Comparison of ENCODE assay signal across 20 mouse cellular contexts in genomic region chr3:52558765-52559164, GRCm38 (mm10).
DNase-seq lines count a peak whose midpoint lies in the region; ATAC-seq lines count a peak whose summit lies in the region.
"Had no signal": no experiment of that assay in that cellular context is flagged by ENCODE, and none has a peak within 500 bp of the region (broad histone marks: within the 10 kb centered on the region; RNA-seq: fewer than 3 reads in every experiment).

No protein-coding gene starts in this region.

- H3K36me3 ChIP-seq in hindbrain, embryonic 11.5 days (ENCODE audit: control insufficient read depth, insufficient read depth, low read length), result no peaks in the 10 kb centered on the region
- H3K36me3 ChIP-seq in hindbrain, embryonic 15.5 days, result no peaks in the 10 kb centered on the region
- H3K36me3 ChIP-seq in neural tube, embryonic 14.5 days (ENCODE audit: control insufficient read depth, insufficient read depth, low read length), result no peaks in the 10 kb centered on the region
- H3K36me3 ChIP-seq: intestine, embryonic 15.5 days; limb, embryonic 10.5 days; liver, embryonic 12.5 days had no signal

- intact Hi-C loops in left cerebral cortex, postnatal 4 days (cut with DNase I), result no loop called here

- peak; percentile 85 for ATAC-seq in hindbrain, embryonic 11.5 days (ENCODE audit: low FRiP score)
- ATAC-seq in hindbrain, embryonic 15.5 days (ENCODE audit: low FRiP score, low read depth), result peak; percentile 77; the same call in 1 of the 2 replicates
- ATAC-seq in neural tube, embryonic 14.5 days (ENCODE audit: low read depth), result peak; percentile 95
- ATAC-seq: intestine, embryonic 15.5 days; liver, embryonic 12.5 days had no signal

- no peak overlapping the region for H3K9ac ChIP-seq in hindbrain, embryonic 11.5 days (ENCODE audit: low read depth, low read length)
- H3K9ac ChIP-seq in hindbrain, embryonic 15.5 days, result no peak overlapping the region
- no peak overlapping the region for H3K9ac ChIP-seq in neural tube, embryonic 14.5 days (replicated peaks; ENCODE audit: low read depth, low read length)
- H3K9ac ChIP-seq: intestine, embryonic 15.5 days; liver, embryonic 12.5 days; lung, embryonic 14.5 days had no signal

- no peaks in the 10 kb centered on the region for H3K27me3 ChIP-seq in hindbrain, embryonic 11.5 days (ENCODE audit: control insufficient read depth, insufficient read depth, low read length)
- no peaks in the 10 kb centered on the region for H3K27me3 ChIP-seq in hindbrain, embryonic 15.5 days
- H3K27me3 ChIP-seq in neural tube, embryonic 14.5 days (ENCODE audit: control insufficient read depth, insufficient read depth, low read length), result no peaks in the 10 kb centered on the region
- H3K27me3 ChIP-seq: intestine, embryonic 15.5 days; liver, embryonic 12.5 days had no signal

- no peak overlapping the region for H3K27ac ChIP-seq in hindbrain, embryonic 11.5 days (ENCODE audit: low read depth, low read length)
- H3K27ac ChIP-seq in hindbrain, embryonic 15.5 days (replicated peaks), result no peak overlapping the region
- H3K27ac ChIP-seq in neural tube, embryonic 14.5 days (ENCODE audit: low read depth, low read length), result no peak overlapping the region
- H3K27ac ChIP-seq: intestine, embryonic 15.5 days; kidney, postnatal 0 days; layer of hippocampus, adult 2 months; limb, embryonic 10.5 days; liver, embryonic 12.5 days had no signal

- H3K4me2 ChIP-seq in hindbrain, embryonic 11.5 days (replicated peaks; ENCODE audit: low read depth, low read length), result no peak overlapping the region
- H3K4me2 ChIP-seq in hindbrain, embryonic 15.5 days, result peak overlapping the region; percentile 29
- no peak overlapping the region for H3K4me2 ChIP-seq in neural tube, embryonic 14.5 days (ENCODE audit: low read depth, low read length)
- H3K4me2 ChIP-seq: heart, embryonic 11.5 days; intestine, embryonic 15.5 days; liver, embryonic 12.5 days; lung, embryonic 14.5 days had no signal

- no peaks in the 10 kb centered on the region for H3K4me1 ChIP-seq in hindbrain, embryonic 11.5 days (replicated peaks; ENCODE audit: control insufficient read depth, insufficient read depth, low read length)
- peaks cover 13% of the 10 kb centered on the region for H3K4me1 ChIP-seq in hindbrain, embryonic 15.5 days (replicated peaks)
- peaks cover 7% of the 10 kb centered on the region; the same call in 1 of the 2 replicates for H3K4me1 ChIP-seq in neural tube, embryonic 14.5 days (ENCODE audit: control insufficient read depth, insufficient read depth, low read length)
- H3K4me1 ChIP-seq: liver, embryonic 12.5 days had no signal

- H3K4me3 ChIP-seq in hindbrain, embryonic 11.5 days (ENCODE audit: low read depth, low read length), result no peak overlapping the region
- no peak overlapping the region for H3K4me3 ChIP-seq in hindbrain, embryonic 15.5 days
- no peak overlapping the region for H3K4me3 ChIP-seq in neural tube, embryonic 14.5 days (ENCODE audit: low read depth, low read length)
- H3K4me3 ChIP-seq: intestine, embryonic 15.5 days; layer of hippocampus, adult 2 months; limb, embryonic 10.5 days; liver, embryonic 12.5 days had no signal

- H3K9me3 ChIP-seq in hindbrain, embryonic 11.5 days (ENCODE audit: control insufficient read depth, low read length), result no peaks in the 10 kb centered on the region
- H3K9me3 ChIP-seq in hindbrain, embryonic 15.5 days, result no peaks in the 10 kb centered on the region
- H3K9me3 ChIP-seq in neural tube, embryonic 14.5 days (ENCODE audit: control insufficient read depth, low read length), result no peaks in the 10 kb centered on the region
- H3K9me3 ChIP-seq: intestine, embryonic 15.5 days; limb, embryonic 10.5 days; liver, embryonic 12.5 days had no signal

- 54% methylated on average over 6 of the region's 6 CpGs for WGBS in hindbrain, embryonic 11.5 days
- WGBS in hindbrain, embryonic 15.5 days, result 33% methylated on average over 6 of the region's 6 CpGs
- WGBS in neural tube, embryonic 14.5 days, result 25% methylated on average over 6 of the region's 6 CpGs

- DNase-seq in left cerebral cortex, postnatal 4 days, result peak; percentile 33
- DNase-seq in left cerebral cortex, adult 8-10 months (ENCODE audit: low spot score in 2 of 2), result no peak
- peak; percentile 47 for DNase-seq in hindbrain, embryonic 11.5 days (ENCODE audit: low spot score)
- DNase-seq in right cerebral cortex, adult 18-20 months, result no peak
- DNase-seq in MN1 (ENCODE audit: low spot score), result no peak
- DNase-seq: adrenal gland, postnatal 36 days; cerebellum, adult 8-10 months; gastrocnemius, postnatal 14 days; heart, postnatal 14 days; lung, embryonic 14.5 days; right cerebral cortex, postnatal 4 days; thymus, postnatal 25 days had no signal

Comparison
In these comparisons a context has a peak if more than half of its experiments do, and no peak if none do; other contexts are left out.
1. DNase-seq: peak in left cerebral cortex, postnatal 4 days (single experiment) and hindbrain, embryonic 11.5 days (single experiment); none in left cerebral cortex, adult 8-10 months (0 of 2), right cerebral cortex, adult 18-20 months (single experiment) and MN1 (single experiment).
2. Peak in every context shown above with its lines, with median percentiles within 50 percentile points of each other: ATAC-seq.